Mouse (Mus musculus) monocyte, adult 2 months (primary cell): ENCODE data around the gene Inca1.

Source experiments
- DNase-seq, 2 experiments: peaks; one replicate each; pipeline ENCODE4 v3.0.0; 2022; ENCODE audit warnings: low spot score in 2 of 2, low read depth in 1 of 2

Inca1 gene

DNA sequence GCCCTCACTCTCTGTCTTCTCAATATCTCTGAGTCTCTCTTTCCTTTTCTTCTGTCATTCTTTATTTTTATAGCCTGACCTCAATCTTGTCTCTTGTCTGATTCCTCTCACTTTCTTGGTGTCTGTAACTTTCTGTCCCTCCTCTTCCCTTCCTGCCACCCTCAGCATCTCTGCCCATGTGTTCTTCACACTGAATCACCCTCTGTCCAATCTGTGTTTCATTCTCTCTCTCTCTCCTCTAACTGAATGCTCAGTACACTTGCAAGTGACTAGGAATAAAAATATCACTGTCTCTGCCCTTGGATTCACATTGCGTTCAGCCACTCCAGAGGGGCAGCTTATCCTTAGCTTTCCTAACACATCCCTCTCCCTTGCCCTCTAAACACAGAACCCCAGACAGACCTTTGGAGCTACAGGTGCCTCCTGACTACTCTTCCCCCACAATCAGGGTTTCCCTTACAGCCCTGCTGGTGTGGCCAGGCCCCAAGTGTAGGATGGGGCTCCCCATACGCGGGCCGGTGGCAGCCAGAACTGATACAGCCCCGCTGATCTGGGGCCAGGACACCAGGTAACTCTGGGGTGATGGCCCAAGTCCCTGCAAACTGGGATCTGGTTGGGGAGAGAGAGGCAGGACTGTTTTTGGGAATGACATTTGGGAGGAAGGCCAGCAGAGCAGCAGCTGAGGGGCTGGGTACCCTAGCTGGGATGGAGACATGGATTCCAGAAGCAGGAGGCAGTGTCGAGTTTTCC is 2.2 kb upstream of the Inca1 start:
- DNase-seq: no peak

DNA sequence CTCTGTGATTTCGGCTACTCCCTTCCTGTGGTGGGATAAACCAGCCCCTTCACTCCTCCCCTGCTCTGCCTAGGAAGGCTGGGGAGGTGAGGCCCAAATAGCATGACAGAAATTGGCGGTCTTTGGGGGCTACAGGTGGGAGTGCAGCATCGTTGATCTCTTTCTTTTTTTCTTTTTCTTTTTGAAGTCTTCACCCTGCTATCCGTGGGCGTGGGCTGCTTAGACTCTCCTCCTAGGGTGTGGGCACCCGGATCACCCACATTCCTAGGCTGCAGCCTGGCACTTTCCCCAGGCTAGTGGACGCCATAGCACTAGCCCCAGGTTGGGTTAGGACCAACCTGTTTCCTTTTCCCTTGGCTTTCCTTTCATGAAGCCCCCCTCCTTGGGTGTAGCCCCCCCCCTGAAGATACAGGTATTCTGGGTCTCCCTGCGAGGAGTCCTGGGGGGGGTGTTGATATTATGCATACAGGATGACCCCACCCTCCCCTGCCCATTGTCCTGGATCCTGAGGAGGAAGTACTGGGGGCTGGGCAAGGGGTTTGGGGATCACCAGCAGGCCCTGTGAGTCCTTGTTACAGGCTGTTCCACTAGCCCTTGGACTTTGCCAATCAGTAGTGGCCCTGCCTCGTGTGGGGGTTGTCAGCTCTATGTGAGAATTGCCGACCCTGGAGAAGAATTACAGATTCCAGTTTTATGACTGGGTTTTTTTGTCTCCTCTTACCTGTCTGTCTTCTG is 1.4 kb upstream of the Inca1 start:
- no peak for DNase-seq

GRCm38 (mm10) chr11:70700613-70701012 is 658 bp upstream of the Inca1 start:
- DNase-seq: peak in 1 of 2 experiments; percentile 40

GRCm38 (mm10) chr11:70699051-70699450 is 904 bp downstream of the Inca1 start:
- DNase-seq: no peak

DNA sequence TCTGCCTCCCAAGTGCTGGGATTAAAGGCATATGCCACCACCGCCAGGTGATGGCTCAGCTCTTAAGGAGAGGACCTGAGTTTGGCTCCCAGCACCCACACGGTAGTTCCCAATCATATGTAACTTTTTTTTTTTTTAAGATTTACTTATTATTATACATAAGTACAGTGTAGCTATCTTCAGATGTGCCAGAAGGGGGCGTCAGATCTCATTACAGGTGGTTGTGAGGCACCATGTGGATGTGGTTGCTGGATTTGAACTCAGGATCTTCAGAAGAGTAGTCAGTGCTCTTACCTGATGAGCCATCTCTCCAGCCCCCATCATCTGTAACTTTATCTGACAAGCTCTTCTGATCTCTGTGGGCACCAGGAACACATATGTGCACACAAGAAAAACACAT is 2.6 kb downstream of the Inca1 start:
- no peak for DNase-seq

DNA sequence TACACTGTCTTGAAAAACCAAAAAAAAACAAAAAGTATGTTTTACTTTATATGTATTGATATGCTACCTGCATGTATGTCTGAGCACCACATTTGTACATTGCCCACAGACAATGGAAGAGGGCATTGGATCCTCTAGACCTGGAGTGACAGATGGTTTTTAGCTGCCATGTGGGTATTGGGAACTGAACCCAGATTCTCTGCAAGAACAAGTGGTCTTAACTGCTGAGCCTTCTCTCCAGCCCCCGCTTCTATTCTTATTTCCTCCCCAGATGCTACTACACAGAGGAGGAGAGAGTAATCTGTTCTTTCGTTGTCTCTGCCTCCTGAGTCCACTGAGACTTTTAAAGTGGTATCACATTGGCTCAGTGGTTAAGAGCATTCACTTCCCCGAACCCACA is 6.5 kb downstream of the Inca1 start:
- no peak for DNase-seq

GRCm38 (mm10) chr11:70689578-70689977 is 10.4 kb downstream of the Inca1 start:
- DNase-seq: no peak

- no peak for DNase-seq
Measured at GRCm38 (mm10) chr11:70688372-70688771, 11.6 kb downstream of the Inca1 start.

- DNase-seq: peak in 1 of 2 experiments; percentile 65
Measured at GRCm38 (mm10) chr11:70687601-70688199, 12.3 kb downstream of the Inca1 start, which contains the start of gene Camta2. Gene Camta2, minus strand, starts transcription at chr11:70688105.

DNA sequence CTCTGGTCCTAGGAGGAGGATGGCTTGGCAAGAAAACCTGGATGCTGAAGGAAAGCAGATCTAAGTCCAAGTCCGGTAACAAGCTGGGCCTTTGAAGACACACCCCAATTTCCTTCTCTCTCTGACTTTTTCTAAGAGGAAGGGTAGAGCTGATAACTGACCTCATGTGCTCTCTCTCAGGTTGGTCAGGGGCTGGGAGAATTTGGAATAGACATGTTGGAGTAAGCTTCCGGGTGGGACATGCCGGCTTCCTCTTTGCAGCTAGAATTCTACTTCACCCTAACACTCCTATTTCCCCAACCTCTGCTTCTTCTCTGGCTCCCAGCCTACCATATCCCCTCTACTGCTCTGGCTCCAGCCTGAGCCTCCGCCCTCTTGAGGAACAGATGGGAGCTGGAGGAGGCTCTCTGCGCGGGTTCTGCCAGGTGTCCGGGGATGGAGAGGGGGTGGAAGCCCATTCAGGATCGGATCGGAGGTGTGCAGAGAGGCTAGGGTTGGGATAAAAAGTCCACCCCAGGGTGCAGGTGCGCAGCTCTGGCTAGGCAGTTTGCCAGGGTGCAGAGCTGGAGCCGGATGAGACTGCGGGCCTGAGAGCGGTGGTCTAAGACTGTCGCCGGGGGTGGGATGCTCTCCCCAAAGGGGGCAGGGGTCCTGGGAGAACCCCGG is 12.9 kb downstream of the Inca1 start:
- no peak for DNase-seq

DNA sequence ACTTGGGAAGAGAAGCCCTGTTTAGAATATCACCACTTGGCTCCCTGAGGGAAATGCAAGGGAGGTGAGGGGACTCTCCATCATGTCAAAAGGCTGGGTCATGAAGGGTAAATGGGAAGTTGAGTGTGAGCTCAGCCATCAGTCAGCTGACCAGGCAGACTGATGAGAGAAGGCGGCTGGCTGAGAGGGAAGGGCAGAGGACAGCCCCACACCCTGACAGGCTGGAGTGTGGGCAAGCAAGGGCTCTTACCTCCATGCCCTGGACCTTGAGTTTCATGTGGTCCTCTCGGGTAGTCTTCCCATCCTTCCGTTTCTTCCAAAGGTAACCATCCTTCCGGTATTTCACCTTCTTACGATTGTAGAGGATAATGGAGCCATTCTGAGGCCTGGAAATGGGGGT is 16.3 kb downstream of the Inca1 start:
- DNase-seq: peak in 1 of 2 experiments; percentile 20

GRCm38 (mm10) chr11:70681897-70682581 is 17.9 kb downstream of the Inca1 start:
- DNase-seq: no peak

- no peak for DNase-seq
Measured at GRCm38 (mm10) chr11:70681170-70681569, 18.8 kb downstream of the Inca1 start.

DNA sequence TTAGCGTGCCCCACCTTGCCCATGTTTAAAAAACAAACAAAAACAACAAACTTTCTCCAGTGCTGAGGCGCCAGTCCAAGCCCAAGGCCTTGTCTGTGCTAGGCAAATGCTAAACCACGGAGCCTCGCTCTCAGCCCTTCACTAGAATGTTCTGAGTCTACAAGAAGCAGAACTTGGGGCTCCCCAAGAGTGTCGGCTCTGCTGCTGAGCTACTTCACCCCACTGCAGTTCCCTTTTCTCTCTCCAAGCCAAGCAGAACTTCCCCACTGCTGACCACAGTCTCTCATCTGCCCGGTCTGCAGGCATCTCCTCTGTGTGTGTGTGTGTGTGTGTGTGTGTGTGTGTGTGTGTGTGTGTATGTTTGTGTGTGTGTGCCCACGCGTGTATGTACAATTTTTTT is 20.1 kb downstream of the Inca1 start:
- peak in 1 of 2 experiments; percentile 73 for DNase-seq

DNA sequence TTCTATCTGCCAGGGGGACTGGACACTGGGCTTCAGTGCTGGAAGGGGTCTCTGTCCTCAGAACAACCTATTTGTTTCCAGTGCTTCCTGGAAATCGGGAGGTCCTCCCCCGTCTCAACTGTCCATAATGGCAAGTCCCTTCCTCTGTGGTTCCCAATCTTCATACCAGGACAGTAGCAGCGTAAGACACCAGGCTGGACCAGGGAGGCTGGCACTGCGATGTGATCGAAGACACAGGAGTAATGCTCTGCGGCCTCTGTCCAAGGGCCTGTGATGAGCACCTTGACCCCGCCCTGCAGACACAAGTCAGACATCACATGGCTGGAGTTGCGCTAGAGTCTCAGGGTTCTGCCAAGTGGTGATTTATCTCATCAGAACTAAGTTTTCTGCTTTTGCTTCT is 20.6 kb downstream of the Inca1 start:
- DNase-seq: no peak

DNA sequence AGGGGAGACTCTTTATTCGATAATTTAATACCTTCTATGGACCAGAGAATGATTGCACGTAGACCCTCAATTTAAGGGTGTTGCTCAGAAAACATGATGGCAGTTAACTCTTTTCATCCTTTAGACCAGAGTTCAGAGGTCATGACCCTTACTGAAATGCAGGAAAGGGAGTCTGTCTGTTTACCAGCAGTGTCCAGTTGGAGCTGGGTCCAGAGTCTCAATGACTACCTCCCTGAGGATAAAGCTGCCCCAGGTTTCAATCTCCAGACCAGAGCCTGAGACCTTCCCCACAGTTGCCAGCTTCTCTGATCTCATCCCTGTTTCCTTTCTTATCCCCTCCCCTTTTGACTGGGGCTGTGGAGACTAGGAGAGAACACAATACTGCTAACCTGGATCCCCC is 21.4 kb downstream of the Inca1 start:
- DNase-seq: no peak

DNA sequence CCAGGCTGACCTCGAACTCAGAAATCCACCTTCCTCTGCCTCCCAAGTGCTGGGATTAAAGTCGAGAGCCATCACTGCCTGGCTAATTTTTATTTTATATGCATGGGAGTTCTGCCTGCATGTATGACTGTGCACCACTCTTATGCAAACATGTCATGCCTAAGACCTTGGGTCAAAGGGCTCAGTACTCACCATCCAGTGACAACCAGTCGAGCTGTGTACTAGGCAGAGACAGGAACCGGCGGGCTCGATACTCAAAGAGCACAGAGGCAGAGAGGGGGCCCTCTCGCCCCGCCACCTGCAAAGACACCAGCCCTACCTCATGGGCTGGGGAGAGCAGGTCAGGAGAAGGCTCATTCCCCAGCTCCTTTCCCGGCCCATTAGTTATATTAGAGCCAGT is 21.9 kb downstream of the Inca1 start:
- DNase-seq: no peak

- DNase-seq: no peak
Measured at GRCm38 (mm10) chr11:70674501-70674900, 25.5 kb downstream of the Inca1 start.

GRCm38 (mm10) chr11:70674014-70674413 is 25.9 kb downstream of the Inca1 start:
- no peak for DNase-seq

DNA sequence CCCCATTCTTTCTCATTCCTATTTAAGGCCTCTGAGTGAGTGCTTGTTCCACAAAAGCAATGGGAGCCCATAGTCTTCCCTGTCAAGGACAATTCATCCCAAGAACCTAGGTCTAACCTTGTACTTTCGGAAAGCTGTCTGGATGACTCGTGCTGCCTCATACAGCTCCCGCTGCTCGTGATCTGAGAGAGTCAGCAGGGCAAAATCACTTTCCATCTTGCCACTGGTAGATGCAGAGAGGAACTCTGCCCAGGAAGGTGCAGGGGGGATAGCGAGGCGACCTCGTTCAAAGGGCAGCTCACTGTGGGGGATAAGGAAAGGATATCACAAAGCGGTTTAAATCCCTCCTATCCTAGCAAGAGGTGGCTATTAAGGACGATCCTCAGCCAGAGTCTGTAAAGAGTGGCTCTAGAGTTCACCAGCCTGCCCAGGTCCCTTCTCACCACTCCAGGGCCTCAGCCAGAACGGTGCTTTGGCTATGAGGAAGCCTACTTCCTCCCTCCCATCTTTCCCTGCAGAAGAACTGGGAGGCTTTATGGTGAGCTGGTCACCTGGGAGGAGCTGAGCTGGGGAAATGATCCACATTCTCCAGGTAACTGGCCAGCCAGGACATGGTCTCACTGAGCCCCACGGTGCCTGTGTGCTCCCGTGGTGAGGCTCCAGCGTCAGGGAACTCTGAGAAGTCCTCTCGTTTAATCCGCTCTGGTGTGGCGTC is 28.5 kb downstream of the Inca1 start:
- DNase-seq: no peak
